Mouse (Mus musculus) T-helper 17 cell (primary cell): ENCODE data around the gene Fam83d.

Experiments used
- in situ Hi-C, 2 experiments: fragments of 300-600 bp; cut with MboI, MseI; formaldehyde crosslinking; loops; 1 replicate in 1 of 2; 2 replicates in 1 of 2; pipeline ENCODE4 v1.15.1; 2025; ENCODE audit warnings: high pct_unique_total_duplicates in 2 of 2

Gene Fam83d

GRCm38 (mm10) chr2:158743518-158744141 lies 24.3 kb upstream of the Fam83d start:
- in situ Hi-C loops, result loop anchor here in 1 of 2 experiments (25.0 kb wide), 1 partner anchor 581 kb away; no protein-coding TSS in a partner anchor

- in situ Hi-C loops, result loop anchor here in 1 of 2 experiments (5.0 to 25.0 kb wide), 3 partner anchors 38 to 583 kb away; no protein-coding TSS in a partner anchor
Observed at GRCm38 (mm10) chr2:158745049-158745482, 22.8 kb upstream of the Fam83d start.

DNA sequence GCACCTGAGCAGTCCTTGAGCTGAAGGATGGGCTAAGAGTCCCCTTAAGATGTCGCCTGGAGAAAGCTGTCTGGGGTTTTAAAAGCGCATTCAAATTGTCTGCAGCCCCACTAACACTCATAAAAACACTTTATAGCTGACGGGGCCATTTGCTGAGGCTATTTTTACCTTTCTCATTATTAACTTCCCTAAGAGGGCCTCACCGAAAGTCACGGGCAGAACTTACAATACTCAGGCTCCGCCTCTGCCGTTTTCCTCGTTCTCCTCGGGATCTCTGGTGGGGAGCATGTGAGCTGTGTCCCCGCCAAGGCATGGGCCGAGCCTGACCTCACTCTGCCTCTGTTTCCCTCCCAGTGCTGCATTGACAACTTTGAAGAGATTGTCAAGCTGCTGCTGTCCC lies 21.7 kb upstream of the Fam83d start:
- in situ Hi-C loops, result loop anchor here in 1 of 2 experiments (5.0 to 25.0 kb wide), 3 partner anchors 39 to 584 kb away; no protein-coding TSS in a partner anchor

DNA sequence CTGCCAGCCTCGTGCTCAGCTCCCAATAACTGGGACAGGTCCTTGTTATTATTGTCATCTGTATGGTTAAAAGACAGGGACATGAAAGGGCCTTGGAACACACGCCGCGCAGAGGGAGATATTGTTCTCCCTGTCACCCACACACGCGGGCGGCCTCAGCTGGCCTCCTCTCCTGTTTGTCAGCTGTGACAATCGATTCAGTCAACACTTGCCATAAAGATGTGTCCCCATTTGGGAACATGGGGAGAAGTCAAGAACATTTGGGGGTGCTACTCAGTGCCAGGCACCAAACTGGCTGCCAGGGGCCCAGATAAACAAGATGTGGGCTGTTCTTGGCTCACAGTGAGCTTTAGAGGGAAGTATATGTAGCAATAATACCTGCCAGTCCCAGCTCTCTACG lies 18.5 kb upstream of the Fam83d start:
- in situ Hi-C loops, result loop anchor here in 1 of 2 experiments (5.0 to 25.0 kb wide), 3 partner anchors 42 to 587 kb away; no protein-coding TSS in a partner anchor

- in situ Hi-C loops, result loop anchor here in 1 of 2 experiments (5.0 kb wide), 1 partner anchor 102 kb away; no protein-coding TSS in a partner anchor
Observed at GRCm38 (mm10) chr2:158760231-158760630, 7.7 kb upstream of the Fam83d start.

DNA sequence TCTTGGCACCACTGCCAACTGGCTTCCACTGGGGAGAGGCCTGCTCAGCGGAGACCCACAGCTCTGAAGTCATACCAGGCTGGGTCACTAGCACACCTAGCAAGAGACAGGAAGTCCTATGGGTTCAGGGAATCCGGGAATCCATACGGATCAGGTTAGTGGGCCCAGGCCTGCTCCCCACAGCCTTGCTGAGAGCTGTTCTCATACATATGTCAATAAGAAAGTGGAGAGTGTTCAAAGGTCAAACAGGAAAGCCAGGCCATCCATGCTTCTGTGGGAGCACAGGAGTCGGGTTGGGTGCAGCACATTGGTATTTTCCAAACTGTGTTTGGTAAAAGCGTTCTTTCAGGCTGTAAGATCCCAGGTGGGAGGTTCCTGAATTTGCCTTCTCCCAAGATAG lies 5.6 kb upstream of the Fam83d start:
- in situ Hi-C loops, result loop anchor here in 1 of 2 experiments (5.0 kb wide), 1 partner anchor 100 kb away; no protein-coding TSS in a partner anchor

DNA sequence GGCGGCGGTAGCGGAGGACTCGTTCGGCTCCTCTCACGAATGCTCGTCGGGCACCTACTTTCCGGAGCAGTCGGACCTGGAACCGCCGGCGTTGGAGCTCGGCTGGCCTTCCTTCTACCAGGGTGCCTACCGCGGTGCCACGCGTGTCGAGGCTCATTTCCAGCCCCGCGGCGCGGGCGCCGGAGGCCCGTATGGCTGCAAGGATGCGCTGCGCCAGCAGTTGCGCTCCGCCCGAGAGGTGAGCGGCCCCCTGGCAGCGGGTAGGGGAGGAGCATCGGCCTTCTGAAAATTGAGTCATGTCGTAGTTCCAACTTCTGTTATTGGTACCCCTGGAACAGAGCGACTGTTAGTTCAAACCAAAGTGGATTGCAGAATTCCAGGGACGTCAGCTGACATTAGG lies 457 bp downstream of the Fam83d start:
- in situ Hi-C loops, result no loop called here

DNA sequence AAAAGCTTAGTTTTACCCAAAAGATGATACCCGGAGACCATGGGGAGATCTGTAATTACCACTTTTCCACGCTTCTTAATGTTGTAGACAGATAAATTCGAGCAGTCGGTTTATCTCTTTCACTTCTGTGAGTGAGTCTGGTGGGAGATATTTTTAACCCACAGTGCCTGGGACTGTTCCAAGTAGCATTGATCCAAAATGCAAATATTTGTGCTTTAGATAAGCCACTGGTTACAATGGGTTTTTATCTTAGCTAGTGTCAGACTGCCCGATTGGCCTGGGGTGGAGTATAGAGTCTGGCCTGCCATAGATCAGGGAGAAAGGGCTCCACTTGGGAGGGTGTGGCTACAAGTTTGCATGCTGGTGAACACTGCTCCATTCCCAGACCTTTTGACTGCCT lies 878 bp downstream of the Fam83d start:
- in situ Hi-C loops, result no loop called here

- in situ Hi-C loops, result no loop called here
Observed at GRCm38 (mm10) chr2:158770126-158770757, 2.3 kb downstream of the Fam83d start.

DNA sequence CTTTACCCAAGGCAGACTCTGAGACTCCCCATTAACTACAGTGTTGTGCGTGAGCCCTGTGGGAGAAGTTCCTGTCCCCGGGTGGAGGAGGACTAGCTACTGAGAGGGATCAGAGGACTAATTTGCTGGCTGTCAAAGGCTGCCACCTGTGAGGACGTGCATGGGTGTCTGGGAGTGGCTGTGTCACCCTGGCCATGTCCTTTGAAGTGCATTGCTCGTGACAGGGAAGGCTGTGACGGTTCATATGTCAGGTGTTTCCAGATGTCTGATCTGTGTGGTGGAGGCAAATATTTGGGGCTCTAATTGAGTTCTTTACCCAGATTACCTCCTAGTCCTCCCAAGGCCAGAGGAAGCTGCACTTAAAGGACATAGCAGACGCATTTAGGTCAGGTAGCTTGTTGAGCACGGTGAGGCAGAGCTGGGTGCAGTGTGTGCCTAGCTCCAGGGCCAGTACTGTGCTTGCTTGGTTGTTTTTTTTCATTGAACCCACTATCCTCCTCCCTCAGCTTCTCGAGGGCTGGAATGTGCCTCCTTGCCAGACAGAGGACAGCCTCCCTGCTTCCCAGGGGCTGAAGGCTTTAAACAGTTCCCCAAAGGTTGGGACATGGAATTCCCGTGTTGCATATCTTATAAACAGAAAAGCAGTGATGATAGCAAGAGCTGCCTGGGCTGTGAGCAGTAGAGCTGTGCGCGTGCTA lies 3.3 kb downstream of the Fam83d start:
- in situ Hi-C loops, result no loop called here

- in situ Hi-C loops, result no loop called here
Observed at GRCm38 (mm10) chr2:158772808-158773207, 4.9 kb downstream of the Fam83d start.

DNA sequence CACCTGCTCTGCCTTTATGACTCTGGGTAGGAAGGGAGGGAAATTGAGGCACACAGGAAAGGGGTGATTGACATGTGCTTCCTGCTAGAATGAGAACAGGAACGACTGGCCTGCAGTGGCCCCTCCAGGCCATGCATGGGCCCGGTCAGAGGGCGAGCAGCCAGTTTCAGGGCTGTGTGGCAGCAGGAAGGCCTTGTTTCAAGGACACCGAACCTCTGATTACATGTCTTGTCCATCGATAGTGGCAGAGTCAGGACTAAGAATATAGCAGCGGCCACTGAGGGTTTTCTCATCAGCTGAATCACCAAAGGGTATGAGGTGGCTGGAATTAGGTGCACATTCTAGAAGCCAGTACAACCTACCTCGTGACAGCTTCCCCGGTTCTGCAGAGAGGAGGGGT lies 7.0 kb downstream of the Fam83d start:
- in situ Hi-C loops, result no loop called here

DNA sequence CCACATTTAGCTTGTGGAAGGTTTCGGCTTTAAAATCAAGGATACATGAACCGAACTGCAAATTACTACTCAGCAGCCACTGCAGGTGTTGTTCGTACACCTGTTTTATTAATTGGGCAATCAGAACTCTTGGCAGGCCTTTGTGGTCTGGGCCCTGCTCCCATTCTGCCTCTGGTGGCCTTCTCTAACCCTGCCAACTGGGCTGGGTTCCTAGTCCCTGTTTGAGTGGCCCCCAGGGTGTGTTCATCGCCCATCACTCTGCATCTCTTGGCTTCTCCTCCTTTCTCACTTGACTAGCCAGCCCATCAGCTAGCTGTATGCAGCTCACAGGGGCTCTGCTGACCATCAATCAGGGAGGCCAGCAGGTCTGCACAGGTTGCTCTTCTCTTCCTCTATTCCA lies 8.8 kb downstream of the Fam83d start:
- in situ Hi-C loops, result no loop called here

GRCm38 (mm10) chr2:158777490-158777889 lies 9.6 kb downstream of the Fam83d start:
- in situ Hi-C loops, result no loop called here

DNA sequence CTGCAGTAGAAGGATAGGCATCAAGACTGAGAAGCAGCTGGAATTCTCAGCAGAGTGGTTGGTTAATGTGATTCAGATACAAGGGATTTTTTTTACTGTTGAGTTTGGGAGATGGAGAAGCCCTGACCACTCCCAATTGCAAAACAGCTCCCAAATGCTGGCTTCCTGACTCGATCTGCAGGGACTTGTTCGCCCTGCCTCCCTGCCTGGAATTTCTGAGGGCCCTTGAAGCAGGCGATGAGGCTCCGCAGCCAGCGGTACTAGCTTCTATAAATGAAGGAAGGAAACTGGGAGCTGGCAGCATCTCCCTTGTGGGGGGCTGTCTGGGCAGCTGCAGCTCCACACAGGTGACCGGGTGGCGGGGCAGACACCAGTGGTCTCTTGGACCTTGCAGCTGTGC lies 10.5 kb downstream of the Fam83d start:
- in situ Hi-C loops, result no loop called here

DNA sequence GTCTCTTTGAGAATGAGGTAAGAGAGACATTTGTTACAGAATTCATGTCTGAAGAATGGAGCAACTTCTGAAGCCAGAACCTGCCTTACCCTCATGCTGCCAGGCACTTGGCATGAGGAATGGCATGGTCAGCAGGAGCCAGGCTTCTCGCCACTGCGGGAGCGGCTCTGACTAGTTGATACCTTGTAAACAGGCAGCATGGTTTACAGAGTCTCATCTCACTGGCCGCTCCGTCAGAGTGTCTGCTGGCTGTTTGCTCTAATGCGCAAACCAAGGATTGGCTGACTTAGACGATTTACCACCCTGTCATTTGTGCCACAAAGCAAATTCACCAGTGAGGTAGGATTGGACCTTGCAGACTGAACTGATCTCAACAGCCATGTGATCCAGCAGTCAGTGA lies 13.2 kb downstream of the Fam83d start:
- in situ Hi-C loops, result no loop called here

GRCm38 (mm10) chr2:158786927-158787795 lies 19.3 kb downstream of the Fam83d start:
- in situ Hi-C loops, result no loop called here

- in situ Hi-C loops, result no loop called here
Observed at GRCm38 (mm10) chr2:158794494-158795004, 26.7 kb downstream of the Fam83d start, which contains the start of gene Dhx35. TSS of gene Dhx35 (plus strand) at chr2:158794807.

- in situ Hi-C loops, result no loop called here
Observed at GRCm38 (mm10) chr2:158795043-158795442, 27.1 kb downstream of the Fam83d start.

GRCm38 (mm10) chr2:158795875-158796274 lies 28.0 kb downstream of the Fam83d start:
- in situ Hi-C loops, result no loop called here

DNA sequence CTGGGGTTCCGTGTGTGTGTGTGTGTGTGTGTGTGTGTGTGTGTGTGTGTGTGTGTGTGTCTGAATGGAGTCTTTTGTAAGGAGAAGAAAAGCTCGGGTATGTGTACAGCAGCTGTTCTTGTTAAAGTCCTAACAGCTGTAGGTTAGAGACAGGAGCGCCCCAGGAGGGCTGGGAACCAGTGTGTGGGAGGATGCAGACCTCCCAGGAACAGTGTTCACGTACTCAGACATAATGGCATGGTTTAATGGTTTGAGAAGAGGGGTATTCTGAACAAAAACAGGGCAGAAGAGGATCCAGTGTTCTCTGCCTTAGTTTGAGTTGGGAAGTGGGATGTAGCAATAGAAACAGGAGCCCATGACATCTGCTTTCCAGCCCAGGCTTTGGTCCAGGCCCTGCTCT lies 31.4 kb downstream of the Fam83d start:
- in situ Hi-C loops, result no loop called here
